Mouse (Mus musculus): Measurements from ENCODE around the gene Zfp93. TPM values are rescaled to one million over a fixed set of nuclear protein-coding genes. Genes with fewer than 3 reads are reported as not detected.

Gene Zfp93
- polyA plus RNA-seq, 1 experiment from 2014 or later = 0.88 TPM

DNA sequence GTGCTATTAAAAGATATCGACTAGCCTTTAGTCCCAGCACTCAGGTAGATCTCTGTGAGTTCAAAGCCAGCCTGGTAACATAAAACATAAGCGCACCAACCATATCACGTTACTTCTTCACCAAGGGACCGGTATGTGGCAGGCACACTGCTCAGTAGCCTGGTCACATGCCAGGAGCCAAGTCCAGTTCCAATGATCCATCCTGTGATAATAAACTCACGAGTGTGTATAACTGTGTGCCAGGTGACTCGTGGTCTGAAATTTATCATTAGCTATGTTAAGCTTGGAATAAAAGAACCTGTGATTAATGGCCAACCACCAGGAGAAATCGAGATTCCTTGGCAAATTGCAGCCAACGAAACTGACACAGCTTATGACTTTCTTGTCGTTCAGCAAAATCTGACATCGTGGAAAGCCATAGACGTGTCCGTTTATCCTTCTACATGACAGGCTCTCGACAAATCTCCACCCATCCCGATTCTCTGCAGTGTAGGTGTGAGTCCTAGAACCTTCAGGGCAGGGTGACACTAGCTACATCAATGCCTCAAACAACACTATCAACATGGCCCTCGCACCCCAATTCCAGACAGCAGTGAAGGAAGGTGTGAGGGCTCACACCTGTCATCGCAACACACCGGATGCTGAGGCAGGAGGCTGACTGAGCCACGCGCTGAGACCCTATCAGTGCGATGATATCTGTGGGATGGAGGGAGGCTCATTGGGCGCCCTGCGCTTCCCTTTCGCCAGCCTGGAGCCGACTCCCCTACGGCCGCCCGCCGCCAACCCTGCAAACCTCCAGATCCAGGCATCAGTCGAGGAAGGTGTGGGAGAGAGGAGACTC lies 45.7 kb downstream of the Zfp93 start:
- peak; percentile 59; the same call in 1 of the 2 replicates for ATAC-seq (ENCODE audit: insufficient read depth)
- Histone ChIP-seq H3K4me3 (replicated peaks) (peak overlapping the region; percentile 71), H3K36me3 (replicated peaks) (0 out of 2 replicates have a peak, but pooled peaks cover 4% of the 10 kb centered on the region), H3K4me1 (replicated peaks) (peaks cover 14% of the 10 kb centered on the region), H3K4me2 (peak overlapping the region; percentile 88), H3K27ac (replicated peaks) (0 out of 2 replicates have a peak overlapping the region, but pooled peaks have one; percentile 34), H3K9ac (peak overlapping the region; percentile 62), H3K27me3 (no peaks in the 10 kb centered on the region), H3K9me3 (replicated peaks) (no peaks in the 10 kb centered on the region)
- whole genome bisulfite sequencing (ENCODE audit: insufficient replicate concordance) = 25% methylated on average over 29 of the region's 29 CpGs

DNA sequence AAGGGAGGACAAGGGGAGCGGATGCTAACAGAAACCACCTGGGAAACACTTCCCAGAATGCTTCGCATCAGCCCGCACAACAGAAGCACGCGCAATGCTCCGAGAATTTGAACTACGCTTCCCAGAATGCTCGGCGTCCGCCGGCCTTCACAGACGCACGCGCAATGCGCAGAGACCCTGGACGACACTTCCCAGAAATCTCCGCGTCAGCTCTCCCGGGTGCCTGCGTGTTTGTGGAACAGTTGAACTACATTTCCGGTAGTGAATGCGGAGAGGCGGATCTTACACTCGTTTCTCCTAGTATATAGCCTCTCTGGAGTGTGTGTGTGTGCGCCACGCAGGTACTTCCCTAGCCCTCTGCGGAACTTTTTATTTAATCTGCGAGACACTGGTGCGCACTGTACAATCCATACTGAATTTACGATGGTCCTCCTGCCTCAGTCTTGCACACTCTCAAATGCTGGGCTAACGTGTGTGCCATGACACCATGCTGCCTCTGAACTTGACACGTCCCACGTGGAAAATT lies 46.4 kb downstream of the Zfp93 start, which contains the start of gene Zfp94:
Gene Zfp94, minus strand, starts transcription at position 100 of the 526 bp plus-strand sequence.
- under 1% methylated on average over 33 of the region's 33 CpGs for WGBS (ENCODE audit: insufficient replicate concordance)
- no peaks in the 10 kb centered on the region for H3K27me3 ChIP-seq
- peak; percentile 91 for ATAC-seq (ENCODE audit: insufficient read depth)
- no peaks in the 10 kb centered on the region for H3K36me3 ChIP-seq (replicated peaks)
- peak within 1 kb of the TSS; percentile 71 for H3K4me3 ChIP-seq (replicated peaks)
- H3K27ac ChIP-seq (replicated peaks) = peak within 1 kb of the TSS; percentile 74
- no peaks in the 10 kb centered on the region for H3K9me3 ChIP-seq (replicated peaks)
- H3K9ac ChIP-seq = peak within 1 kb of the TSS; percentile 62
- H3K4me1 ChIP-seq (replicated peaks) = peaks cover 14% of the 10 kb centered on the region
- peak within 1 kb of the TSS; percentile 88 for H3K4me2 ChIP-seq

DNA sequence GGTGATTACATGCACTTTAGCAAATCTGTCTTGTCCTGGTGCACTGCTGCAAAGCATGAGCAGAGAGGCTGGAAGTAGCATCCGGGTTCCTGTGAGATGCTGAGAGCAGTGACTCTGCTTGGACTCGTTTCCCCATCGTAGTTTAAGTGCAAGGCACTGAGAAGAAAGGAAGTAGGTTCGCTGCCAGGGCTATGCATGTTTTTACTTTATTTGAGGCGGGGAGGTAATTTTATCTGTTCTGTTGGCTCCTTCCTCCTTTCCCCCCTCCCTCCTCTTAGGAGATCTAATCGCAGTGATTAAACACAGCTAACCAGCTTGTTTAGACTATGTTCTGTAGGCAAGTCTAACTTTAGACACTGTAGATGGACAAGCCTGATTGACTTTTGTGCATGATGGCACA lies 48.7 kb downstream of the Zfp93 start:
- Histone ChIP-seq H3K9ac (no peak overlapping the region), H3K4me1 (replicated peaks) (peaks cover 14% of the 10 kb centered on the region), H3K36me3 (replicated peaks) (no peaks in the 10 kb centered on the region), H3K4me2 (no peak overlapping the region), H3K9me3 (replicated peaks) (no peaks in the 10 kb centered on the region), H3K4me3 (replicated peaks) (no peak overlapping the region), H3K27ac (replicated peaks) (no peak overlapping the region), H3K27me3 (no peaks in the 10 kb centered on the region)
- 19% methylated on average over 6 of the region's 6 CpGs for WGBS (ENCODE audit: insufficient replicate concordance)
- no peak for ATAC-seq (ENCODE audit: insufficient read depth)

DNA sequence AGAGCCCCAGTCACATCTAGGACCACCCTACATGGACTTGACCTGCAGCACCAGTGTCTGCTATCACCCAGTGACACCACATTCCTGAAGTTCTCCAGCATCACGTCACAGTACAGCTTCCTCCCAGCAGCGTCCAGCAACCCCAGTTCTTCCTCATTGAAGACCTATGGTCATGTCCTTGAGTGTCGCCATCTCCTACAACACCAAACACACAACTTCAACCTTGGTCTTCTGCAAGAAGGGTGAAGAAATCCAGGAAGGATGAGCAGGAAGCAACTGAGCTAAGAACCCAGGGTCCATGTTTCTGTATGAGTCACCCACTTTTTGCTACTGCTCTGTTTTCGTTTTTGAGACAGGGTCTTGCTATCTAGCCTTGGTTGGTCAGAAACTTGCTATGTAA lies 52.4 kb downstream of the Zfp93 start:
- no peak overlapping the region for H3K4me3 ChIP-seq (replicated peaks)
- H3K4me2 ChIP-seq = no peak overlapping the region
- no peak for ATAC-seq (ENCODE audit: insufficient read depth)
- H3K27ac ChIP-seq (replicated peaks) = no peak overlapping the region
- no peaks in the 10 kb centered on the region for H3K36me3 ChIP-seq (replicated peaks)
- H3K27me3 ChIP-seq = peaks cover 22% of the 10 kb centered on the region
- H3K9me3 ChIP-seq (replicated peaks) = no peaks in the 10 kb centered on the region
- no peak overlapping the region for H3K9ac ChIP-seq
- 68% methylated on average over 4 of the region's 4 CpGs for WGBS (ENCODE audit: insufficient replicate concordance)
- no peaks in the 10 kb centered on the region for H3K4me1 ChIP-seq (replicated peaks)

DNA sequence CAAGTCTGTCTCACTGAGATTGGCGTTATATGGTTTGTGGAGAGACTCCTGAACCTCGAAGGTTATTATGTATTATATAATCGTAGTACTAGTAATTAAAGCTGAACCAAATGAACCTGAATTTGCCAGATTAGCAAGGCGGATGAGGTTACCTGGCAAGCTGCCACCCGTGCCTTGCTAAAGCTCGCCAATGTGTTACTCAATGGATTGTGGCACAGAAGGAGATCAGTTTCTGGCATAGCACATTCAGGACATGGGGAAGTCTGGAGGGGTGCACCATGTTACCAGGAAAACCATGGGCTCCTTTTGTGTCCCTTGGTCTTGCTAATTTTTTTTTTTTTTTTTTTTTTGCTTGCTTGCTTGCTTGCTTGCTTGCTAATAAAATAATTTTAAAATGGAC lies 55.0 kb downstream of the Zfp93 start:
- 74% methylated on average over 6 of the region's 6 CpGs for WGBS (ENCODE audit: insufficient replicate concordance)
- no peak for ATAC-seq (ENCODE audit: insufficient read depth)
- H3K9ac ChIP-seq = no peak overlapping the region
- no peak overlapping the region for H3K4me3 ChIP-seq (replicated peaks)
- H3K4me2 ChIP-seq = no peak overlapping the region
- no peak overlapping the region for H3K27ac ChIP-seq (replicated peaks)
- peaks cover 22% of the 10 kb centered on the region for H3K27me3 ChIP-seq
- no peaks in the 10 kb centered on the region for H3K9me3 ChIP-seq (replicated peaks)
- no peaks in the 10 kb centered on the region for H3K4me1 ChIP-seq (replicated peaks)
- H3K36me3 ChIP-seq (replicated peaks) = no peaks in the 10 kb centered on the region

DNA sequence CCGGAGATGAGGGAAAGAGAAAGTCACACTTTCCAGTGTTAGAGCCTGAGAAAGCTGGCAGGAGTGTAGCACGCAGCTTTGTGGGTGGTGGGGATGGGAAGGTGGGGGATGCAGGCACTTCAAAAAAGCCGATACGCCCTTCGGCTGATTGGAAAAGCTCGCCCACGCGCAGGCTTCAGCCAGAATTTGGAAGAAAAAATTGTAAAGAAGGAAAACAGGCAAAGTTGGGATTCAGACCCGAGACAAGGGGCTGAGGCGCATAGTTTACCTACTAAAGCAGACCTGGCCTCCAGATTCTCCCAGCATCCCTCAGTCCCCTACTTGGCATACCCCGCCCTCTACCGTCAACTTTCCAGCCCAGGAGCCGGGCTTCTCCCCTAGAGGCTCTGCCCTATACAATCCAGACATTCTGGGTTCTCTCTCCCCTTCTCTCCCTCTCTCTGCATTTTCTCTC lies 55.5 kb downstream of the Zfp93 start:
- peak overlapping the region; percentile 29 for H3K4me2 ChIP-seq
- no peaks in the 10 kb centered on the region for H3K4me1 ChIP-seq (replicated peaks)
- no peak overlapping the region for H3K9ac ChIP-seq
- peaks cover 22% of the 10 kb centered on the region for H3K27me3 ChIP-seq
- WGBS (ENCODE audit: insufficient replicate concordance) = 16% methylated on average over 13 of the region's 13 CpGs
- no peaks in the 10 kb centered on the region for H3K36me3 ChIP-seq (replicated peaks)
- H3K4me3 ChIP-seq (replicated peaks) = no peak overlapping the region
- H3K27ac ChIP-seq (replicated peaks) = no peak overlapping the region
- no peak for ATAC-seq (ENCODE audit: insufficient read depth)
- H3K9me3 ChIP-seq (replicated peaks) = no peaks in the 10 kb centered on the region

DNA sequence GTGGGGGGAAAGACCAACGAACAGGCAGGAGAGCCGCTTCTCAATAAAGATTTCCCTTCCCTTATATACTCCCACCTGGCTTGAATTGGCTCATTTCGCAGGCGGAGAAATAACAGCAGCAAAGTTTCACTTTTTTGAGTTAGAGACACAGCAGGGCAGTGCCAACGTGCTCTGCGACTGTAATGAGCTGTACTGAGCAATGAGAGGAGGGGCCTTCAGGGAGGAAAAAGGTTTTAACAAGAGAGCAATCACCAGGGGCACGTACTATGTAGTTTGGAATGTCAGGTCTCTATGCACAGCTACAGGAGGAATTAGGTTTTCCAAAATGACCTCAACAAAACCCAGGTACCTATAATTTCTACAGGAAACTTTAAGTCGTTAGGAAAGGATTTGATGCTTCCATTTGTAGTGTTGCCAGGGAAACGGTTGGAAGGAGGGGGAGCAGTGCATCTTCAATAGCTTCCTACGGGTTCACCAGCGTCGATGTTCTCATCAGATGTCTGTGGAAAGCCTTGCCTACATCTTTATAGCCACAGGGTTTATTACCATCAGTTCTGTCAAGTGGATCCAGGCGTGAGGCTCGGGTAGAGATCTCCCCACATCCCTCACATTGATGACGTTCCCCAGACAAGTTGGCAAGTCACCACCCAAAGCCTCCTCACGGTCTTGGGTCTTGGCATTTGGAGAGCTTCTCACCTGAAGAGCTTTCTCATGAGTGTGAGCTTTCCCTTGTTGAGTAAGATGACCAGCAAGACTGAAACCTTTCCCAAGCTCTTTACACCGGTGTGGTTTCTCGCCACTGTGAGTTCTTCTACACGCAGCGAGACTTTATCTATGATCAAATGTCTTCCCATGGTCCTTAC lies 56.3 kb downstream of the Zfp93 start:
- no peak for ATAC-seq (ENCODE audit: insufficient read depth)
- Histone ChIP-seq H3K9me3 (replicated peaks) (no peaks in the 10 kb centered on the region), H3K4me3 (replicated peaks) (no peak overlapping the region), H3K27ac (replicated peaks) (no peak overlapping the region), H3K9ac (no peak overlapping the region), H3K4me1 (replicated peaks) (no peaks in the 10 kb centered on the region), H3K27me3 (peaks cover 22% of the 10 kb centered on the region), H3K4me2 (peak overlapping the region; percentile 29; the same call in 1 of the 2 replicates), H3K36me3 (replicated peaks) (no peaks in the 10 kb centered on the region)
- WGBS (ENCODE audit: insufficient replicate concordance) = 42% methylated on average over 20 of the region's 20 CpGs

Other genes with a start within 250 kb of the Zfp93 start
- gene Vmn1r183, start 217.2 kb upstream of the Zfp93 start, polyA plus RNA-seq (2015; fragmentation: Nextera tagmentation; extraction: Ambion mirVana) = not detected in 2 replicates
- gene Zfp180, start 188.5 kb upstream of the Zfp93 start, polyA plus RNA-seq (2015; fragmentation: Nextera tagmentation; extraction: Ambion mirVana) = 8.0 and 9.7 TPM in 2 replicates
- 0.50 and 0.54 TPM in 2 replicates for gene Zfp112, start 158.1 kb upstream of the Zfp93 start, polyA plus RNA-seq (2015; fragmentation: Nextera tagmentation; extraction: Ambion mirVana)
- 3.3 and 3.5 TPM in 2 replicates for gene Zfp235, start 136.3 kb upstream of the Zfp93 start, polyA plus RNA-seq (2015; fragmentation: Nextera tagmentation; extraction: Ambion mirVana)
- 0.40 and 0.61 TPM in 2 replicates for gene Zfp114, start 95.4 kb upstream of the Zfp93 start, polyA plus RNA-seq (2015; fragmentation: Nextera tagmentation; extraction: Ambion mirVana)
- gene Zfp111, start 59.0 kb upstream of the Zfp93 start, polyA plus RNA-seq (2015; fragmentation: Nextera tagmentation; extraction: Ambion mirVana) = 1.1 TPM in 2 replicates
- 1.0 and 1.2 TPM in 2 replicates for gene Zfp109, start 32.9 kb upstream of the Zfp93 start, polyA plus RNA-seq (2015; fragmentation: Nextera tagmentation; extraction: Ambion mirVana)
- 0.38 and 0.51 TPM in 2 replicates for gene Zfp108, start 15.6 kb upstream of the Zfp93 start, polyA plus RNA-seq (2015; fragmentation: Nextera tagmentation; extraction: Ambion mirVana)
- gene Zfp61, start 30.8 kb downstream of the Zfp93 start, polyA plus RNA-seq (2015; fragmentation: Nextera tagmentation; extraction: Ambion mirVana) = 2.1 and 2.6 TPM in 2 replicates
- 1.7 TPM in 2 replicates for gene Zfp94, start 46.2 kb downstream of the Zfp93 start, polyA plus RNA-seq (2015; fragmentation: Nextera tagmentation; extraction: Ambion mirVana)
- gene Tescl, start 63.5 kb downstream of the Zfp93 start, polyA plus RNA-seq (2015; fragmentation: Nextera tagmentation; extraction: Ambion mirVana) = not detected in 2 replicates
- not detected in 2 replicates for gene Lypd5, start 78.8 kb downstream of the Zfp93 start, polyA plus RNA-seq (2015; fragmentation: Nextera tagmentation; extraction: Ambion mirVana)
- 127 and 144 TPM in 2 replicates for gene Kcnn4, start 99.8 kb downstream of the Zfp93 start, polyA plus RNA-seq (2015; fragmentation: Nextera tagmentation; extraction: Ambion mirVana)
- gene Smg9, start 129.2 kb downstream of the Zfp93 start, polyA plus RNA-seq (2015; fragmentation: Nextera tagmentation; extraction: Ambion mirVana) = 14.8 and 15.9 TPM in 2 replicates
- 0.18 TPM in 1 of 2 replicates, not detected in the other for gene Irgc1, start 181.9 kb downstream of the Zfp93 start, polyA plus RNA-seq (2015; fragmentation: Nextera tagmentation; extraction: Ambion mirVana)
- gene Plaur, start 192.1 kb downstream of the Zfp93 start, polyA plus RNA-seq (2015; fragmentation: Nextera tagmentation; extraction: Ambion mirVana) = 5.8 and 6.5 TPM in 2 replicates
- 0.20 and 0.25 TPM in 2 replicates for gene Cadm4, start 211.6 kb downstream of the Zfp93 start, polyA plus RNA-seq (2015; fragmentation: Nextera tagmentation; extraction: Ambion mirVana)
- gene Zfp428, start 236.6 kb downstream of the Zfp93 start, polyA plus RNA-seq (2015; fragmentation: Nextera tagmentation; extraction: Ambion mirVana) = 4.2 and 4.5 TPM in 2 replicates
- not detected in 2 replicates for gene AC161166.1, start 242.0 kb downstream of the Zfp93 start, polyA plus RNA-seq (2015; fragmentation: Nextera tagmentation; extraction: Ambion mirVana)

All from liver, embryonic 15.5 days (tissue).